Mouse (Mus musculus) spleen, postnatal 10 days (tissue): ENCODE measurements around the gene Dolpp1.
A peak's percentile ranks its signal among the peaks of the same experiment; 100 is the strongest.

Experiments
- DNase-seq, 2 experiments: peaks; one replicate each; pipeline ENCODE4 v3.0.0; 2021 to 2022; ENCODE audit warnings: low spot score in 2 of 2

Gene Dolpp1

GRCm38 (mm10) chr2:30377721-30378120 lies 14.3 kb upstream of the Dolpp1 start:
- no peak for DNase-seq

- DNase-seq: no peak
Measured at GRCm38 (mm10) chr2:30379307-30379706, 12.7 kb upstream of the Dolpp1 start.

GRCm38 (mm10) chr2:30380564-30381376 lies 11.3 kb upstream of the Dolpp1 start:
- no peak for DNase-seq

GRCm38 (mm10) chr2:30381377-30381725 lies 10.7 kb upstream of the Dolpp1 start:
- peak in 1 of 2 experiments; percentile 43 for DNase-seq

GRCm38 (mm10) chr2:30384814-30385213 lies 7.2 kb upstream of the Dolpp1 start:
- DNase-seq: no peak

- no peak for DNase-seq
Measured at GRCm38 (mm10) chr2:30385591-30385990, 6.5 kb upstream of the Dolpp1 start.

GRCm38 (mm10) chr2:30386913-30387312 lies 5.1 kb upstream of the Dolpp1 start:
- no peak for DNase-seq

GRCm38 (mm10) chr2:30389000-30389399 lies 3.1 kb upstream of the Dolpp1 start:
- DNase-seq: no peak

- DNase-seq: peak; percentile 53 to 84
Measured at GRCm38 (mm10) chr2:30392577-30393369, 719 bp downstream of the Dolpp1 start.

- no peak for DNase-seq
Measured at GRCm38 (mm10) chr2:30393370-30393656, 1.3 kb downstream of the Dolpp1 start.

- DNase-seq: no peak
Measured at GRCm38 (mm10) chr2:30395757-30396156, 3.7 kb downstream of the Dolpp1 start.

- DNase-seq: no peak
Measured at GRCm38 (mm10) chr2:30396246-30396645, 4.2 kb downstream of the Dolpp1 start.

GRCm38 (mm10) chr2:30397986-30398512 lies 6.0 kb downstream of the Dolpp1 start:
- no peak for DNase-seq

- no peak for DNase-seq
Measured at GRCm38 (mm10) chr2:30399191-30400171, 7.4 kb downstream of the Dolpp1 start.

GRCm38 (mm10) chr2:30401581-30401980 lies 9.5 kb downstream of the Dolpp1 start:
- no peak for DNase-seq

- no peak for DNase-seq
Measured at GRCm38 (mm10) chr2:30402351-30402826, 10.3 kb downstream of the Dolpp1 start.

- DNase-seq: no peak
Measured at GRCm38 (mm10) chr2:30402843-30403242, 10.8 kb downstream of the Dolpp1 start.

GRCm38 (mm10) chr2:30403870-30404269 lies 11.8 kb downstream of the Dolpp1 start:
- no peak for DNase-seq

GRCm38 (mm10) chr2:30407221-30407620 lies 15.2 kb downstream of the Dolpp1 start:
- no peak for DNase-seq

GRCm38 (mm10) chr2:30407778-30408177 lies 15.7 kb downstream of the Dolpp1 start:
- DNase-seq: no peak

GRCm38 (mm10) chr2:30408452-30409100 lies 16.5 kb downstream of the Dolpp1 start:
- DNase-seq: no peak
